Mouse (Mus musculus) thymus, adult 18-20 months (tissue): ENCODE measurements around the gene Patl2.
A peak's percentile ranks its signal among the peaks of the same experiment; 100 is the strongest.
"Not testable (repeated sequence)": the region's sequence is repeated elsewhere in the genome, so short reads cannot be mapped to it uniquely, and the experiment has no call there.

Source experiments
- DNase-seq, 2 experiments: peaks; one replicate each; pipeline ENCODE4 v3.0.0; 2022; ENCODE audit warnings: mixed read lengths in 2 of 2

Gene Patl2

GRCm38 (mm10) chr2:122141332-122141967, 44.5 kb downstream of the Patl2 start:
- DNase-seq = no peak

GRCm38 (mm10) chr2:122140815-122141214, 45.2 kb downstream of the Patl2 start:
- no peak for DNase-seq

- DNase-seq = no peak
These were observed 48.0 kb downstream of the Patl2 start for GRCm38 (mm10) chr2:122137839-122138465.

- no peak for DNase-seq
These were observed 53.4 kb downstream of the Patl2 start for GRCm38 (mm10) chr2:122132618-122133017.

GRCm38 (mm10) chr2:122132078-122132477, 53.9 kb downstream of the Patl2 start:
- DNase-seq = no peak

GRCm38 (mm10) chr2:122127635-122128034, 58.4 kb downstream of the Patl2 start:
- no peak for DNase-seq

- no peak for DNase-seq
These were observed 59.1 kb downstream of the Patl2 start for GRCm38 (mm10) chr2:122126765-122127347.

- DNase-seq = peak; percentile 19 to 53
These were observed 60.1 kb downstream of the Patl2 start for GRCm38 (mm10) chr2:122125680-122126572.

- peak; percentile 96 for DNase-seq
These were observed 67.7 kb downstream of the Patl2 start, which contains the start of gene Spg11 for GRCm38 (mm10) chr2:122117961-122118958. Gene Spg11 (minus strand): TSS chr2:122118386.

- DNase-seq = no peak
These were observed 69.1 kb downstream of the Patl2 start for GRCm38 (mm10) chr2:122116888-122117287.

GRCm38 (mm10) chr2:122109714-122110113, 76.3 kb downstream of the Patl2 start:
- DNase-seq = no peak

GRCm38 (mm10) chr2:122108101-122108500, 77.9 kb downstream of the Patl2 start:
- no peak for DNase-seq

- no peak for DNase-seq
These were observed 83.9 kb downstream of the Patl2 start for GRCm38 (mm10) chr2:122102070-122102469.

GRCm38 (mm10) chr2:122097686-122098085, 88.3 kb downstream of the Patl2 start:
- DNase-seq = not testable (repeated sequence)

GRCm38 (mm10) chr2:122093844-122094243, 92.1 kb downstream of the Patl2 start:
- DNase-seq = no peak

GRCm38 (mm10) chr2:122086446-122086845, 99.5 kb downstream of the Patl2 start:
- no peak for DNase-seq

- no peak for DNase-seq
These were observed 104.1 kb downstream of the Patl2 start for GRCm38 (mm10) chr2:122081728-122082456.
